Mouse (Mus musculus) hindbrain, embryonic 14.5 days (tissue): ENCODE results near the gene Upk3a. TPM values are rescaled to one million over a fixed set of nuclear protein-coding genes. Genes with fewer than 3 reads are reported as not detected.

ENCODE experiments used
- ATAC-seq: fragments of 200-750 bp; cut with Nextera tagmentation; 2 replicates; pipeline ENCODE4 v1.8.0; 2017; ENCODE audit warnings: moderate number of reproducible peaks, mild to moderate bottlenecking, moderate TSS enrichment, moderate library complexity; ENCODE audit not compliant: low FRiP score
- DNase-seq: peaks from one replicate; pipeline ENCODE4 v3.0.0-alpha.2; 2015; ENCODE audit warnings: low spot score
- H3K27ac ChIP-seq: fragments of 300-500 bp; sonication (generic); 2 replicates; pipeline ENCODE4 v1.5.1; 2014; ENCODE audit warnings: mild to moderate bottlenecking, moderate library complexity
- H3K27me3 ChIP-seq: fragments of 300-500 bp; sonication (generic); 2 replicates; pipeline ENCODE4 v1.6.1; 2014; ENCODE audit warnings: mild to moderate bottlenecking, low read length, mixed read lengths; ENCODE audit not compliant: control insufficient read depth, insufficient read depth
- H3K36me3 ChIP-seq: fragments of 300-500 bp; sonication (generic); replicated peaks from 2 replicates; pipeline ENCODE4 v1.6.1; 2014; ENCODE audit not compliant: control insufficient read depth, insufficient read depth
- H3K4me1 ChIP-seq: fragments of 300-500 bp; sonication (generic); replicated peaks from 2 replicates; pipeline ENCODE4 v1.6.1; 2014; ENCODE audit warnings: antibody characterized with exemption, low read length, mixed read lengths; ENCODE audit not compliant: control insufficient read depth, insufficient read depth
- H3K4me2 ChIP-seq: fragments of 300-500 bp; sonication (generic); replicated peaks from 2 replicates; pipeline ENCODE4 v1.6.1; 2014; ENCODE audit warnings: mild to moderate bottlenecking, moderate library complexity
- H3K4me3 ChIP-seq: fragments of 300-500 bp; sonication (generic); replicated peaks from 2 replicates; pipeline ENCODE4 v1.5.1; 2014; ENCODE audit warnings: mild to moderate bottlenecking, low read length
- H3K9ac ChIP-seq: fragments of 300-500 bp; sonication (generic); 2 replicates; pipeline ENCODE4 v1.6.1; 2014
- H3K9me3 ChIP-seq: fragments of 300-500 bp; sonication (generic); 2 replicates; pipeline ENCODE4 v1.6.1; 2016; ENCODE audit warnings: low read length; ENCODE audit not compliant: control insufficient read depth
- WGBS: fragments of 180-500 bp; shearing (Covaris S2); extraction: QIAGEN DNeasy Blood & Tissue Kit; methylation state at CpG from one replicate; pipeline ENCODE4 v1.1.7; 2014; 5-methylcytosine and 5-hydroxymethylcytosine counted together
- polyA plus RNA-seq: library from polyadenylated mRNA; unstranded; fragments of >200 nt; fragmentation: Nextera tagmentation; extraction: Ambion mirVana; gene quantifications from 2 replicates; pipeline ENCODE4 v1.2.1, GENCODE M21; 2014

Gene Upk3a
- polyA plus RNA-seq: 0.89 and 1.4 TPM in 2 replicates

GRCm38 (mm10) chr15:85016951-85017664 is at the start of gene Upk3a:
TSS of gene Upk3a (plus strand) at chr15:85017141.
- ATAC-seq (no peak), DNase-seq (no peak)
- 7% methylated on average over 21 of the region's 21 CpGs for WGBS
- Histone ChIP-seq H3K9me3 (no peaks in the 10 kb centered on the region), H3K4me1 (0 out of 2 replicates have a peak, but pooled peaks cover 2% of the 10 kb centered on the region), H3K36me3 (no peaks in the 10 kb centered on the region), H3K9ac (peak within 1 kb of the TSS; percentile 42; the same call in 1 of the 2 replicates), H3K27ac (no peak within 1 kb of the TSS), H3K27me3 (no peaks in the 10 kb centered on the region; the same call in 1 of the 2 replicates), H3K4me2 (peak within 1 kb of the TSS; percentile 40), H3K4me3 (no peak within 1 kb of the TSS)

DNA sequence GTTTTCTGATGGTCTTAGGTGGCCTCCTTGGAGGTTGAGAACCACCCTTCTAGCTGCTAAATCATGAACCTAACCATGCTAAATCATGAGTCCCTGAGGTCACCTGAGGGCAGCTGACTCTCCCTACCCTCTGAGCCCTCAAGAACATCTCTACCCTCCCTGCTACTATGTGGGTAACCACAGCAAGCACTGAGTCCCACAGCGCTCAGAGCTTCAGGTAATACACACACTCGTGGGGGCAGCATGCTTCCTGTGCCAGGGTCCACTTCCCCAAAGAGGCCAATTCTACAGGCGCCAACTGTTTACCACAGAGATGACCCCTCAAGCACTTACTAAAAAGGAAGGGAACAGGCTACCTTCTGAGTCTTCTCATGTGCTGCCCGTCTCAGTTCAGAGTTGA is 48.4 kb upstream of the Upk3a start:
- H3K4me1 ChIP-seq: peaks cover 10% of the 10 kb centered on the region
- 94% methylated on average over 4 of the region's 4 CpGs for WGBS
- ATAC-seq: no peak
- no peak overlapping the region for H3K27ac ChIP-seq
- DNase-seq: no peak
- no peak overlapping the region for H3K4me3 ChIP-seq
- no peaks in the 10 kb centered on the region for H3K36me3 ChIP-seq
- no peaks in the 10 kb centered on the region for H3K27me3 ChIP-seq
- no peaks in the 10 kb centered on the region for H3K9me3 ChIP-seq
- H3K9ac ChIP-seq: no peak overlapping the region
- H3K4me2 ChIP-seq: no peak overlapping the region

- Histone ChIP-seq H3K4me1 (peaks cover 18% of the 10 kb centered on the region), H3K9me3 (no peaks in the 10 kb centered on the region), H3K4me3 (no peak overlapping the region), H3K27me3 (no peaks in the 10 kb centered on the region), H3K27ac (no peak overlapping the region), H3K36me3 (no peaks in the 10 kb centered on the region), H3K9ac (no peak overlapping the region), H3K4me2 (no peak overlapping the region)
- DNase-seq (no peak), ATAC-seq (peak; percentile 53; the same call in 1 of the 2 replicates)
- 39% methylated on average over 8 of the region's 8 CpGs for WGBS
Observed at GRCm38 (mm10) chr15:84972860-84973543, 43.9 kb upstream of the Upk3a start.

DNA sequence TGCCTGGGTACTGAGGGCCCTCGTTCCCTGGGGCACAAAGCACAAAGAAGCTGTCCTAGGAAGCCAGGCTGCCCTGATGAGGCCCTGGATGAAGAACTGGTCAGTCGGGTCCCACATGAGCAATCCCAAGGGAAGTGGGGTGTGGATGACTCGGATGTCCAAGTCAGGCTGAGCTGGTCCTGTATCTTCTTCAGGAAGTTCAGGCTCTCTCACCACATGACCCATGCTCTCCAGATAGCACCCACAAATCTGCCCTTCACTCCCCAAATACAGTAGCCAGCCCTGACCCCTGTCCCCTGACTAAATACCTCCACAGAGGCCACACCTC is 43.4 kb upstream of the Upk3a start:
- H3K27me3 ChIP-seq: no peaks in the 10 kb centered on the region
- WGBS: 9% methylated on average over 3 of the region's 3 CpGs
- no peak for DNase-seq
- no peak for ATAC-seq
- H3K4me2 ChIP-seq: no peak overlapping the region
- H3K9me3 ChIP-seq: no peaks in the 10 kb centered on the region
- H3K4me1 ChIP-seq: peaks cover 18% of the 10 kb centered on the region
- H3K9ac ChIP-seq: no peak overlapping the region
- H3K4me3 ChIP-seq: no peak overlapping the region
- no peaks in the 10 kb centered on the region for H3K36me3 ChIP-seq
- no peak overlapping the region for H3K27ac ChIP-seq

DNA sequence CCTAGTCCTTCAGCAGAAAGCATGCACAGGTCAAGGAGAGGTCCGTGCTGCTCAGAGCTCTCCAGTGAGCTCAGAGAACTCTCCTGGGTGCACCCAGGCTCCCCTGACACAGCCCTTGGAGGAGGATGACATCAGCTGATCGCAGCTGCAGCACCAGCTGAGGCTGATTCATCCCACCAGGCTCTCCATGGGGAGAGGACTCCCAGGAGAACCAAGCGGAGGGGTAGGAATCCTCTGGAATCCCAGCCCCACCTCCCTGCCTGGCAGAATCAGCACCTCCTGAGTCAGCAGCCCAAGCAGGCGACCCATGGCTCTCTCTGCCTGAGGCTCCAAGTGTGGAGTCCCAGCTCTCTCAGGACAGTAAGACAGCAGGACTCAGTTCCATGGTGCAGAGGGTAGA is 41.2 kb upstream of the Upk3a start:
- Histone ChIP-seq H3K9me3 (no peaks in the 10 kb centered on the region), H3K9ac (no peak overlapping the region), H3K4me3 (no peak overlapping the region), H3K27ac (no peak overlapping the region), H3K36me3 (no peaks in the 10 kb centered on the region; the same call in 1 of the 2 replicates), H3K4me1 (peaks cover 18% of the 10 kb centered on the region), H3K27me3 (no peaks in the 10 kb centered on the region), H3K4me2 (no peak overlapping the region)
- ATAC-seq (no peak), DNase-seq (no peak)
- 28% methylated on average over 4 of the region's 4 CpGs for WGBS

GRCm38 (mm10) chr15:84981609-84982313 is 35.2 kb upstream of the Upk3a start:
- H3K9ac ChIP-seq: no peak overlapping the region
- peaks cover 18% of the 10 kb centered on the region for H3K4me1 ChIP-seq
- H3K4me2 ChIP-seq: no peak overlapping the region
- no peak for ATAC-seq
- H3K36me3 ChIP-seq: no peaks in the 10 kb centered on the region; the same call in 1 of the 2 replicates
- no peak for DNase-seq
- 87% methylated on average over 9 of the region's 9 CpGs for WGBS
- H3K9me3 ChIP-seq: no peaks in the 10 kb centered on the region
- no peaks in the 10 kb centered on the region for H3K27me3 ChIP-seq
- H3K27ac ChIP-seq: no peak overlapping the region
- no peak overlapping the region for H3K4me3 ChIP-seq

DNA sequence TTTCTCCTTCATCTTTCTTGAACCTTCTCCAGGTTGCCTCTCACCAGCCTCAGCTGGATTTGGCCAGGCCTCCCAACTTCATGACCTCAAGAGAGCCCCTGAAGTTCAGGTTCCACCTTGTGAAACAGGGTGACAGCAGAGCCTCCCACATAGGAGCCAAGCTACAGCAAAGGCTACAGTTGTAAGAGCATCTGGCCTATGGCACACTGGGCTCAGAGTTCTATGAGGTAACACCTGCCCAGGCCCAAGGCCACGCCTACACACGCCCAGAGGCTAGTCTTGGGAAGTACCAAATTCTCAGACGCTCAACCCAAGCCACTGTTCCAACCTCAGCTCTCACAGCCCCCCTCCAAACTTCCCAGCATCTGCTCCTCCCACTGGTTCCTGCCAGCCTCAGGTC is 34.1 kb upstream of the Upk3a start:
- no peak overlapping the region for H3K27ac ChIP-seq
- WGBS: 95% methylated on average over 3 of the region's 3 CpGs
- DNase-seq (no peak), ATAC-seq (no peak)
- no peaks in the 10 kb centered on the region for H3K9me3 ChIP-seq
- H3K4me2 ChIP-seq: no peak overlapping the region
- peaks cover 18% of the 10 kb centered on the region for H3K4me1 ChIP-seq
- no peaks in the 10 kb centered on the region; the same call in 1 of the 2 replicates for H3K36me3 ChIP-seq
- no peak overlapping the region for H3K4me3 ChIP-seq
- no peaks in the 10 kb centered on the region for H3K27me3 ChIP-seq
- H3K9ac ChIP-seq: no peak overlapping the region

- 82% methylated on average over 7 of the region's 7 CpGs for WGBS
- Histone ChIP-seq H3K4me3 (no peak overlapping the region), H3K27me3 (no peaks in the 10 kb centered on the region), H3K9ac (no peak overlapping the region), H3K36me3 (no peaks in the 10 kb centered on the region; the same call in 1 of the 2 replicates), H3K9me3 (no peaks in the 10 kb centered on the region), H3K27ac (no peak overlapping the region), H3K4me2 (no peak overlapping the region), H3K4me1 (peaks cover 22% of the 10 kb centered on the region)
- DNase-seq (no peak), ATAC-seq (no peak)
Observed at GRCm38 (mm10) chr15:84983721-84984120, 33.2 kb upstream of the Upk3a start.

- no peak overlapping the region for H3K27ac ChIP-seq
- H3K4me2 ChIP-seq: peak overlapping the region; percentile 76
- DNase-seq (no peak), ATAC-seq (no peak)
- no peaks in the 10 kb centered on the region for H3K9me3 ChIP-seq
- H3K36me3 ChIP-seq: no peaks in the 10 kb centered on the region
- no peaks in the 10 kb centered on the region; the same call in 1 of the 2 replicates for H3K27me3 ChIP-seq
- H3K4me3 ChIP-seq: peak overlapping the region; percentile 85; the same call in 1 of the 2 replicates
- peaks cover 22% of the 10 kb centered on the region for H3K4me1 ChIP-seq
- 88% methylated on average over 12 of the region's 12 CpGs for WGBS
- no peak overlapping the region for H3K9ac ChIP-seq
Observed at GRCm38 (mm10) chr15:84985516-84986160, 31.3 kb upstream of the Upk3a start.
